Mouse (Mus musculus): ENCODE results near the gene Hdac1. TPM values are rescaled to one million over a fixed set of nuclear protein-coding genes. Genes with fewer than 3 reads are reported as not detected.

Hdac1 gene
- polyA plus RNA-seq, 1 experiment from 2014 or later = 80.5 TPM

Small RNA genes within 50 kb of the gene (microRNA-seq; reads per million reads assigned to microRNA genes)
- gene Mir8119 = not detected

Other genes starting within 250 kb of the Hdac1 start
- gene Rbbp4, start 207.3 kb downstream of the Hdac1 start, polyA plus RNA-seq (2015; fragmentation: Nextera tagmentation; extraction: Ambion mirVana) = 238 and 242 TPM in 2 replicates
- gene Zbtb8os, start 207.0 kb downstream of the Hdac1 start, polyA plus RNA-seq (2015; fragmentation: Nextera tagmentation; extraction: Ambion mirVana) = 15.1 and 21.3 TPM in 2 replicates
- gene Zbtb8a, start 164.6 kb downstream of the Hdac1 start, polyA plus RNA-seq (2015; fragmentation: Nextera tagmentation; extraction: Ambion mirVana) = 21.7 and 22.0 TPM in 2 replicates
- 18.0 and 19.2 TPM in 2 replicates for gene Zbtb8b, start 101.9 kb downstream of the Hdac1 start, polyA plus RNA-seq (2015; fragmentation: Nextera tagmentation; extraction: Ambion mirVana)
- gene Bsdc1, start 81.1 kb downstream of the Hdac1 start, polyA plus RNA-seq (2015; fragmentation: Nextera tagmentation; extraction: Ambion mirVana) = 34.6 and 37.4 TPM in 2 replicates
- gene Tssk3, start 51.7 kb downstream of the Hdac1 start, polyA plus RNA-seq (2015; fragmentation: Nextera tagmentation; extraction: Ambion mirVana) = 0.72 and 0.79 TPM in 2 replicates
- gene Fam229a, start 51.5 kb downstream of the Hdac1 start, polyA plus RNA-seq (2015; fragmentation: Nextera tagmentation; extraction: Ambion mirVana) = 0.81 and 1.4 TPM in 2 replicates
- 1,546 and 1,575 TPM in 2 replicates for gene Marcksl1, start 29.1 kb downstream of the Hdac1 start, polyA plus RNA-seq (2015; fragmentation: Nextera tagmentation; extraction: Ambion mirVana)
- 13.5 and 13.9 TPM in 2 replicates for gene Lck, start 30.9 kb upstream of the Hdac1 start, polyA plus RNA-seq (2015; fragmentation: Nextera tagmentation; extraction: Ambion mirVana)
- 0.35 and 0.58 TPM in 2 replicates for gene Fam167b, start 35.8 kb upstream of the Hdac1 start, polyA plus RNA-seq (2015; fragmentation: Nextera tagmentation; extraction: Ambion mirVana)
- 216 and 223 TPM in 2 replicates for gene Eif3i, start 57.9 kb upstream of the Hdac1 start, polyA plus RNA-seq (2015; fragmentation: Nextera tagmentation; extraction: Ambion mirVana)
- 185 and 190 TPM in 2 replicates for gene Tmem234, start 58.0 kb upstream of the Hdac1 start, polyA plus RNA-seq (2015; fragmentation: Nextera tagmentation; extraction: Ambion mirVana)
- gene Dcdc2b, start 71.5 kb upstream of the Hdac1 start, polyA plus RNA-seq (2015; fragmentation: Nextera tagmentation; extraction: Ambion mirVana) = 2.1 and 3.9 TPM in 2 replicates
- 27.6 and 33.4 TPM in 2 replicates for gene Iqcc, start 76.4 kb upstream of the Hdac1 start, polyA plus RNA-seq (2015; fragmentation: Nextera tagmentation; extraction: Ambion mirVana)
- gene Ccdc28b, start 81.2 kb upstream of the Hdac1 start, polyA plus RNA-seq (2015; fragmentation: Nextera tagmentation; extraction: Ambion mirVana) = 160 and 169 TPM in 2 replicates
- gene Txlna, start 98.4 kb upstream of the Hdac1 start, polyA plus RNA-seq (2015; fragmentation: Nextera tagmentation; extraction: Ambion mirVana) = 39.7 and 46.0 TPM in 2 replicates
- gene Kpna6, start 130.1 kb upstream of the Hdac1 start, polyA plus RNA-seq (2015; fragmentation: Nextera tagmentation; extraction: Ambion mirVana) = 18.2 and 20.3 TPM in 2 replicates
- 12.7 and 14.8 TPM in 2 replicates for gene Tmem39b, start 154.1 kb upstream of the Hdac1 start, polyA plus RNA-seq (2015; fragmentation: Nextera tagmentation; extraction: Ambion mirVana)
- gene Khdrbs1, start 199.6 kb upstream of the Hdac1 start, polyA plus RNA-seq (2015; fragmentation: Nextera tagmentation; extraction: Ambion mirVana) = 96.3 and 104 TPM in 2 replicates

Measured in hindbrain, embryonic 16.5 days (tissue).